Mouse (Mus musculus): ENCODE data around the gene Cntnap1. TPM values are rescaled to one million over a fixed set of nuclear protein-coding genes. Genes with fewer than 3 reads are reported as not detected.

The Cntnap1 gene
- total RNA-seq, 1 experiment from 2014 or later: 9.1 TPM

GRCm38 (mm10) chr11:101185441-101185840 lies 15.1 kb downstream of the Cntnap1 start:
- DNase-seq: no peak

- DNase-seq: no peak
Measured at GRCm38 (mm10) chr11:101186526-101187247, 16.4 kb downstream of the Cntnap1 start.

- DNase-seq: no peak
Measured at GRCm38 (mm10) chr11:101187541-101187940, 17.2 kb downstream of the Cntnap1 start.

GRCm38 (mm10) chr11:101188166-101188805 lies 18.0 kb downstream of the Cntnap1 start:
- DNase-seq: peak; percentile 36

- DNase-seq: peak; percentile 64
Measured at GRCm38 (mm10) chr11:101189495-101190180, 19.3 kb downstream of the Cntnap1 start.

- DNase-seq: no peak
Measured at GRCm38 (mm10) chr11:101190181-101190912, 20.0 kb downstream of the Cntnap1 start.

- DNase-seq: no peak
Measured at GRCm38 (mm10) chr11:101190913-101191907, 20.9 kb downstream of the Cntnap1 start.

GRCm38 (mm10) chr11:101191919-101192470 lies 21.7 kb downstream of the Cntnap1 start:
- DNase-seq: no peak

- DNase-seq: no peak
Measured at GRCm38 (mm10) chr11:101192646-101193045, 22.3 kb downstream of the Cntnap1 start.

- no peak for DNase-seq
Measured at GRCm38 (mm10) chr11:101193076-101193475, 22.8 kb downstream of the Cntnap1 start.

GRCm38 (mm10) chr11:101194137-101194536 lies 23.8 kb downstream of the Cntnap1 start:
- no peak for DNase-seq

GRCm38 (mm10) chr11:101194643-101195042 lies 24.3 kb downstream of the Cntnap1 start:
- no peak for DNase-seq

- DNase-seq: no peak
Measured at GRCm38 (mm10) chr11:101195101-101195500, 24.8 kb downstream of the Cntnap1 start.

GRCm38 (mm10) chr11:101195571-101195970 lies 25.2 kb downstream of the Cntnap1 start:
- no peak for DNase-seq

GRCm38 (mm10) chr11:101196175-101196574 lies 25.9 kb downstream of the Cntnap1 start:
- no peak for DNase-seq

- no peak for DNase-seq
Measured at GRCm38 (mm10) chr11:101199555-101199954, 29.2 kb downstream of the Cntnap1 start.

- no peak for DNase-seq
Measured at GRCm38 (mm10) chr11:101200986-101201385, 30.7 kb downstream of the Cntnap1 start.

- DNase-seq: no peak
Measured at GRCm38 (mm10) chr11:101211970-101212369, 41.6 kb downstream of the Cntnap1 start.

GRCm38 (mm10) chr11:101216936-101217335 lies 46.6 kb downstream of the Cntnap1 start:
- DNase-seq: no peak

- DNase-seq: no peak
Measured at GRCm38 (mm10) chr11:101218436-101219055, 48.2 kb downstream of the Cntnap1 start.

All from adrenal gland, postnatal 25 days (tissue).